Mouse (Mus musculus) heart, adult 2 months (tissue): ENCODE data around the gene Rps6kb2.

Experiments
- CTCF ChIP-seq: fragments of 200-600 bp; IDR thresholded peaks from 2 replicates; pipeline ENCODE4 v1.8.1; 2022; ENCODE audit warnings: antibody characterized with exemption, mild to moderate bottlenecking, moderate library complexity
- EP300 ChIP-seq: fragments of 200-500 bp; IDR thresholded peaks from 2 replicates; pipeline ENCODE4 v1.6.1; 2011; ENCODE audit warnings: low read depth, low read length, control low read depth; ENCODE audit not compliant: insufficient read depth
- POLR2A ChIP-seq: fragments of 200-500 bp; IDR thresholded peaks from 2 replicates; pipeline ENCODE4 v1.6.1; 2011; ENCODE audit warnings: mild to moderate bottlenecking, low read depth, low read length, control low read depth; ENCODE audit not compliant: insufficient read depth

DNA sequence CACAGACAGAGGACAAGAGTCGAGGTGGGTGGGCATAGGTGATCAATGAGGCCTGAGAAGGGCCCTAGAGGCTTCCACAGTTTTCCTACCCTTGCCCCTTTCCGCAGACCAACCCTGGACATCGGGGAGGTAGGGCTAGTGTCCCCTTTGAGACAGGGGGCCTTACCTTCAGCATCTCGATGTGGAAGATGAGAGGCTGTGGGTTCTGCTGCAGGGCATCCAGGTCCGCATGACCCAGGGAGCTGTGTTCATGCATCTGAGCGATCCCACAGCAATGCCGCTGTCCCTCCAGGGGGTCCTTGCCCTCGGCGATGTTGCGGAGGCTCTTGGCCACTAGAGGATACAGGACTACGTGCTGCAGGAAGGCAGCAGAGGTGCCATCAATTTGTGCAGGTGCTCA is 47.3 kb downstream of the Rps6kb2 start:
- TF ChIP-seq CTCF, result no peak
- TF ChIP-seq POLR2A, result no peak
- no peak for TF ChIP-seq EP300
